Mouse (Mus musculus) hindbrain, embryonic 12.5 days (tissue): ENCODE results near the gene Vmn1r209. TPM values are rescaled to one million over a fixed set of nuclear protein-coding genes. Genes with fewer than 3 reads are reported as not detected.
"Not testable (repeated sequence)": the region's sequence is repeated elsewhere in the genome, so short reads cannot be mapped to it uniquely, and the experiment has no call there.

Source experiments
- ATAC-seq: fragments of 200-750 bp; cut with Nextera tagmentation; 2 replicates; pipeline ENCODE4 v1.8.0; 2017; ENCODE audit warnings: moderate TSS enrichment; ENCODE audit not compliant: low FRiP score
- H3K27ac ChIP-seq: fragments of 300-500 bp; sonication (generic); 2 replicates; pipeline ENCODE4 v1.5.1; 2016; ENCODE audit warnings: mild to moderate bottlenecking
- H3K27me3 ChIP-seq: fragments of 300-500 bp; sonication (generic); 2 replicates; pipeline ENCODE4 v1.6.1; 2016; ENCODE audit warnings: mild to moderate bottlenecking
- H3K36me3 ChIP-seq: fragments of 300-500 bp; sonication (generic); 2 replicates; pipeline ENCODE4 v1.6.1; 2016; ENCODE audit warnings: mild to moderate bottlenecking
- H3K4me1 ChIP-seq: fragments of 300-500 bp; sonication (generic); 2 replicates; pipeline ENCODE4 v1.6.1; 2016
- H3K4me2 ChIP-seq: fragments of 300-500 bp; sonication (generic); replicated peaks from 2 replicates; pipeline ENCODE4 v1.6.1; 2016; ENCODE audit warnings: mild to moderate bottlenecking
- H3K4me3 ChIP-seq: fragments of 300-500 bp; sonication (generic); 2 replicates; pipeline ENCODE4 v1.5.1; 2016; ENCODE audit warnings: mild to moderate bottlenecking
- H3K9ac ChIP-seq: fragments of 300-500 bp; sonication (generic); 2 replicates; pipeline ENCODE4 v1.6.1; 2016; ENCODE audit warnings: mild to moderate bottlenecking, moderate library complexity
- H3K9me3 ChIP-seq: fragments of 300-500 bp; sonication (generic); replicated peaks from 2 replicates; pipeline ENCODE4 v1.6.1; 2016; ENCODE audit warnings: mild to moderate bottlenecking
- WGBS: fragments of 180-500 bp; shearing (Covaris S2); methylation state at CpG from one replicate; pipeline ENCODE4 v1.1.7; 2016; 5-methylcytosine and 5-hydroxymethylcytosine counted together
- polyA plus RNA-seq: library from polyadenylated mRNA; unstranded; fragments of >200 nt; fragmentation: Nextera tagmentation; extraction: Ambion mirVana; gene quantifications from 2 replicates; pipeline ENCODE4 v1.2.1, GENCODE M21; 2016

Gene Vmn1r209
- polyA plus RNA-seq: not detected in 2 replicates

DNA sequence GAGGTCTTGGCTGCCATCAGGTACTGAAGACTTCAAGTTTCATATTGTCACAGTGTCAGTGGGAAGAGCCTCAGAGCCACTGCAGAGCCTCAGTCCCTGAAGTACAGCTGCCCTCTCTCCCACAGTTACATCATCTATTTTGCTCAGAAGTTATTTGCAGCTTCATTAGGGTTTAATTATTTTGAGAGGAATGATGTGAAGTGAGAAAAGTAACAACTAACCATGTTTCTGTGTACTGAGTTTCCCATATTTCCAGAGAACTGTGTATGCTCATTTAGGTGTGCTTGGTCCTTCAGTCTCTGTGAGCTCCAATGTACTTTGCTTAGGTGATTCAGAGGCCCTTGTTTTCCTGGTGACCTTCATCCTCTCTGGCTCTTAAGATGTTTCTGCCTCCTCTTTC is at the start of gene Vmn1r209:
Gene Vmn1r209 (minus strand): TSS at position 101 of the 400 bp plus-strand sequence.
- not testable (repeated sequence) for H3K36me3 ChIP-seq, H3K27ac ChIP-seq, H3K9ac ChIP-seq, H3K4me2 ChIP-seq, H3K4me3 ChIP-seq, H3K9me3 ChIP-seq, ATAC-seq, H3K4me1 ChIP-seq, H3K27me3 ChIP-seq

DNA sequence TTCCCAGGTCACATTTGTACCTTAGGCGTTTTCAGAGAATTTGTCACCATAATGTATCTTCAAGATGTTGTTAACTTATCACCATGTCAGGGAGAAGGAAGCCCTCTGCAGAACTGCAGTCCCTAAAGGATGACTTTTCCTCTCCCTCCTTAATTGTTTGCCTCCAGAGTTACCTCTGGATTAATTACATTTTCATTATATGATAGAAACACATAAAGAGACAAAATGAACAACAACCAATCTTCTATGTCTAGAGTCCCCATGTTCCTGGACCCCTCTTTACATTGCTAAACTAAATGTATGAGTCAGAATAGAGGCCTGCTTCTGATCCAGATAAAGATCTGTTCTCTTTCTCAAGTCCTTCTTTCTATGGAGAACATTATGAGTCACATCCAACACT is 48.0 kb upstream of the Vmn1r209 start, which contains the start of gene Vmn1r211:
Gene Vmn1r211 (minus strand): TSS at position 101 of the 400 bp plus-strand sequence.
- no peak within 1 kb of the TSS for H3K27ac ChIP-seq
- no peak for ATAC-seq
- no peak within 1 kb of the TSS for H3K9ac ChIP-seq
- no peaks in the 10 kb centered on the region for H3K9me3 ChIP-seq
- no peak within 1 kb of the TSS for H3K4me3 ChIP-seq
- H3K36me3 ChIP-seq: no peaks in the 10 kb centered on the region
- 74% methylated on average over 1 of the region's 1 CpGs for WGBS
- H3K27me3 ChIP-seq: no peaks in the 10 kb centered on the region
- H3K4me2 ChIP-seq: no peak within 1 kb of the TSS
- H3K4me1 ChIP-seq: no peaks in the 10 kb centered on the region

DNA sequence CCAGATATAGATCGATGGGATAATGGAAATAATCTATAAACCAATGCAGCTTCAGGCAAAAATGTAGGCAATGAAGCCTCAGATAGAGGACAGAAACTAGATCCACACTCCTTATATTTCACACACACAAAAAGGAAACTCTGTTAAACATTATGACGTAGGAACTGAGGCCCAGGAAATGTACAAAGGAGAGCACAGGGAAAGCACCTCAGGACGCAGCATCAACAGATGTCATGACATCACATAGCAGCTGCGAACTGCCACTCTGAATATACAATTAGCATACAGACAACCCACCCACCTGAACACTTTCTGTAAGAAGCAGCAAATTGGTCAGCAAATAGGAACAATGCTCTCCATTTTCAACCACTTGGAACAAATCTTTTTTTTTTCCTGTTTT is 45.3 kb upstream of the Vmn1r209 start:
- H3K4me3 ChIP-seq: no peak overlapping the region
- no peak overlapping the region for H3K27ac ChIP-seq
- ATAC-seq: no peak
- H3K9ac ChIP-seq: no peak overlapping the region
- H3K36me3 ChIP-seq: no peaks in the 10 kb centered on the region
- no peak overlapping the region for H3K4me2 ChIP-seq
- no peaks in the 10 kb centered on the region for H3K9me3 ChIP-seq
- 68% methylated on average over 4 of the region's 4 CpGs for WGBS
- no peaks in the 10 kb centered on the region for H3K4me1 ChIP-seq
- H3K27me3 ChIP-seq: no peaks in the 10 kb centered on the region

DNA sequence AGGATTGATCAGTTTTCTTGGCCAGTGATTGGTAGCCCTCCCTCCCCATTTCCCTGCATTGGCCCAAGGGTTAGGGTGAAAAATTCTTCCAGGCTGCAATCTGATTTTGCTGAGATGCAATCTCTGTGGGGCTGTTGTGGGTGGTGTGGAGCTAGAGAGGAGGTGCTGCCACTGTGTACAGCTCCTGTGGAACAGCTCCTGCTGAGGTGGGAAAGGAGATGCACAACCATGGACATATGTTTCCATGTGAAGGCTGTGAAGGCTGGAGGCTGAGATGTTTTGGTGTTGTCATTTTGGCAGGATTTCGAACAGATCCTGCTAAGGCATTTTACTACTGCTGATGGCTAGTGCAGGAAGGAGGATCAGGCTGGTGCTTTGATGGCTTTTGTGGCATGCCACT is 37.3 kb upstream of the Vmn1r209 start:
- Histone ChIP-seq H3K9ac (no peak overlapping the region), H3K4me1 (no peaks in the 10 kb centered on the region), H3K27ac (no peak overlapping the region), H3K9me3 (no peaks in the 10 kb centered on the region), H3K27me3 (no peaks in the 10 kb centered on the region), H3K4me2 (no peak overlapping the region), H3K4me3 (no peak overlapping the region), H3K36me3 (no peaks in the 10 kb centered on the region)
- 87% methylated on average over 1 of the region's 1 CpGs for WGBS
- no peak for ATAC-seq

DNA sequence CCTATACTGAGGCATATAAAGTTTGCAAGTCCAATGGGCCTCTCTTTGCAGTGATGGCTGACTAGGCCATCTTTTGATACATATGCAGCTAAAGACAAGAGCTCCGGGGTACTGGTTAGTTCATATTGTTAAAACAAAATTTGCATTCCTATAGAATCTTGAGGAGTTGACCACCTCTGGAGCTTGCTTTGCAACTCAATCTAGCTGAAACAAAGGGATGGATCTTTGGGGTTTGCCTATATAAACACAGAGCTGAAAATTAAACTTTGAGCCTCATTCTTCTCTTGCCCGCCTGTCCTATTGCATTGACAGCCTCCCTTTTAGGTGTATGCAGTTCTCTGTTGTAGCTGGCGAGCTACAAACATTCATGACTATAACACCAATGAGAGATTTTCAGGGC is 34.8 kb upstream of the Vmn1r209 start:
- H3K9ac ChIP-seq, ATAC-seq, H3K27ac ChIP-seq, H3K4me1 ChIP-seq, H3K9me3 ChIP-seq, H3K27me3 ChIP-seq, H3K4me2 ChIP-seq, H3K4me3 ChIP-seq, H3K36me3 ChIP-seq: not testable (repeated sequence)
- WGBS: 50% methylated on average over 3 of the region's 3 CpGs

DNA sequence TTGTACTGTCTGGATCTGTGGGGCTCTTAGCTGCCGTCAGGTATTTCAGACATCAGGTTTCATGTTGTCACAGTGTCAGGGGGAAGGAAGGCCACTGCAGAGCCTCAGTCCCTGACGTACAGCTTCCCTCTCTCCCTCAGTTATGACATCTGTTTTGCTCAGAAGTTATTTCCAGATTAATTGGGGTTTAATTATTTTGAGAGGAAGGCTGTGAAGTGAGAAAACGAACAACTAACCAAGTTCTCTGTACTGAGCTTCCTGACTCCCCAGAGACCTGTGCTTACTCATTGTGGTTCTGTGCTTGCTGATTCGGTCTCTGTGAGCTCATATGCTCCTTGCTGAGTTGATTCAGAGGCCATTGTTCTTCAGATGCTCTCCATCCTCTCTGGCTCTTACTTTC is 21.8 kb upstream of the Vmn1r209 start, which contains the start of gene Vmn1r210:
Gene Vmn1r210 (minus strand): TSS at position 101 of the 400 bp plus-strand sequence.
- Histone ChIP-seq H3K4me2 (no peak within 1 kb of the TSS), H3K4me1 (no peaks in the 10 kb centered on the region), H3K9ac (no peak within 1 kb of the TSS), H3K4me3 (no peak within 1 kb of the TSS), H3K27ac (no peak within 1 kb of the TSS), H3K36me3 (no peaks in the 10 kb centered on the region), H3K9me3 (no peaks in the 10 kb centered on the region), H3K27me3 (no peaks in the 10 kb centered on the region)
- ATAC-seq: no peak
- 60% methylated on average over 4 of the region's 4 CpGs for WGBS

DNA sequence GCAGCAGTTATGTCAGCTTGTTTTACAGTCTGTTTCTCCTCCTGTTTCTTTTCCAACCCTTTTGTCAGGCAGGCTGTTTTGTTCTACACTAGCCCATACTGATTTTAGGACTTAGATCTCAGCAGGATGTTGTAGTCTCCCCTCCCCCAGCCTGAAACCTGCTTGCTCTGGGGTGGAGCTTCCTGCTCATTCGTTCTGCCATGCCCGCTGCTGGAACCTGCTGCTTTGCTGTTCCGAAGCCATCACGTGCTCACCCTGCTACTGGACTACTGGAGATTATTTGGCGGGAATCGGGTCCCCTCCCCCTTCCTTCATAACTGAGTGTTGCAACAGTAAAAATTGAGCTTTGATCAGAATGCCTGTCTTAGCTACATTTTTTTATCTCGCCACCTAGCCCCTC is 19.9 kb upstream of the Vmn1r209 start:
- H3K27me3 ChIP-seq, ATAC-seq, H3K36me3 ChIP-seq, H3K4me2 ChIP-seq, H3K27ac ChIP-seq, H3K9me3 ChIP-seq, H3K4me3 ChIP-seq, H3K9ac ChIP-seq, H3K4me1 ChIP-seq: not testable (repeated sequence)
- 40% methylated on average over 7 of the region's 7 CpGs for WGBS

DNA sequence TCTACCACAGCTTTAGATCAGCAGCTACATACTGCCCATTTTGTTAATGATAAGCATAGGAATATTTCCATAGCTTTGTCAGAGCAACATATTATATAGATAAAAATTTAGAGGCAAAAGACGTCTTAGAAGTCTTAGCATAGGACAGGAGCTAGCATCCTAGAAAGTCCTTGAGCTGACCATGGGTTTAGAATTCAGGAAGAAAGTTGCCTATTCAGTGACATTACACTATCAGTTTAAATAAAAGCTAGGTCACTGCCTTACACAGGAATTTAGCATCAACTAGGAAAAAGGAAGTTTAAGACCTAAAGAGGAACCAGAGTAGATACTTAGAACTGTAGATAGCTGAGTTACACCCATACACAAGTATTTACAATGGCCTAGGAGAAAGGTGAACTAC is 12.1 kb upstream of the Vmn1r209 start:
- H3K9me3 ChIP-seq, ATAC-seq, H3K4me1 ChIP-seq, H3K36me3 ChIP-seq, H3K27ac ChIP-seq, H3K9ac ChIP-seq, H3K4me3 ChIP-seq, H3K4me2 ChIP-seq, H3K27me3 ChIP-seq: not testable (repeated sequence)
- 89% methylated on average over 1 of the region's 1 CpGs for WGBS

DNA sequence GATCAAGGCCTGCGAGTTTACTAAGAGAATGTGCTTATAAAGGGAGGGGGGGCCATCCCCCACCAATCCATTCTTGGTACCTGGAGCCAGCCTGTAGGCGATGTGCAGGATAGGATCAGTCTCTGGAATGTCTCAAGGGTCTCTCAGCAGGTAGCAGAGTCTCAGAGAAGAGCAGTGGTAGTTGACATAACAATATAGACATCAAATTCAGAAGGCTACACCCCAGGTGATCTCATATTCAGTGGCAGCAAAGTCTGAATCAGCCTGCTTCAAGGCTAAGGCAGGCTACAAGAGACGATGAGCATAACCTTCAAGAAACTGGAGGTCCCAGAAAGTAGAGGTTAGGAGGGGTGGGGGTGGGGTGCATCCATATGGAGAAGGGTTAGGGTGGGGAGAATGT is 21.4 kb downstream of the Vmn1r209 start:
- H3K27me3 ChIP-seq: not testable (repeated sequence)

DNA sequence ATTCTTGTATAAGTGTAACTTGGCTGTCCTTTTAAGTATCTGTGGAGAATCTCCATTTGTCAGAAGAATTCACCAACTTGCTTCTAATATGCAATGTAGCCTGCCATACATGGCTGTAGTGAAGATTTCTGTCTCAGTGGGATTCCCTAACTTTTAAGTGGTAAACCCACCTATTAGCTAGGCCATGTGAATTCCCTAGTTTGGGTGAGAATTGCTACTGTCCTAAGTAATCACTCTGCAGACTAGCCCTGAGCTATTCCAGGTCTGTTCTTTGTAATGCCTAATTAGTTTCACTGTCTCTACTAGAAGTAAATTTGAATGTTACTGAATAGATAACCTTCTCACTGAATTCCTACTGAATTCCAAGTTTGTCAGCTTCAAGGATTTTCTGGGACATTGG is 25.3 kb downstream of the Vmn1r209 start:
- not testable (repeated sequence) for H3K9ac ChIP-seq, H3K4me3 ChIP-seq, H3K9me3 ChIP-seq, H3K27me3 ChIP-seq, H3K4me1 ChIP-seq, H3K27ac ChIP-seq, H3K36me3 ChIP-seq, ATAC-seq, H3K4me2 ChIP-seq

More for the DNA sequence above, 21.4 kb downstream of the Vmn1r209 start:
- H3K27ac ChIP-seq, H3K4me2 ChIP-seq, H3K36me3 ChIP-seq, H3K9ac ChIP-seq, ATAC-seq, H3K4me3 ChIP-seq, H3K9me3 ChIP-seq, H3K4me1 ChIP-seq: not testable (repeated sequence)
- 81% methylated on average over 3 of the region's 3 CpGs for WGBS

DNA sequence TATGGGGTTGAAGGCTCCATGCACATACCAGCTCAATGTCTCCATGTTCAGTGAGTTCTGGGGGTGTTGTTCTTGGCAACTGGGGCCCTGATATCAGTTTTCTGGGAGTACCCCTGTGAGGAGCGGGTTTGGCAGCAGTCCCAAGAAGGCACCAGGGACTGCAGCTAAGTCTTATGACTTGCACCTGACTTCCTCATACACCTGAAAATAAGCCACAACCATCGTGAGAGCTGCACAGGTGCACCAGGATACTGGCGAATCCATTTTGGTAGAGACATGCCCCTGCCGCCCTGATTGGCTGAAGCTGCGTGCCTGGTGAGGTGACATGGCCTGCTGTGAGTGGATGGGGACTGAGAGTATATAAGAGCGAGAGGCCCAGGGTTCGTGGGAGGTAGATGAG is 32.2 kb downstream of the Vmn1r209 start, which contains the start of gene Vmn1r208:
Gene Vmn1r208 (minus strand): TSS at position 101 of the 400 bp plus-strand sequence.
- H3K27ac ChIP-seq, H3K9ac ChIP-seq, H3K9me3 ChIP-seq, ATAC-seq, H3K36me3 ChIP-seq, H3K4me1 ChIP-seq, H3K4me3 ChIP-seq, H3K27me3 ChIP-seq, H3K4me2 ChIP-seq: not testable (repeated sequence)
- no CpG with 5 or more reads among the region's 7 CpGs for WGBS

DNA sequence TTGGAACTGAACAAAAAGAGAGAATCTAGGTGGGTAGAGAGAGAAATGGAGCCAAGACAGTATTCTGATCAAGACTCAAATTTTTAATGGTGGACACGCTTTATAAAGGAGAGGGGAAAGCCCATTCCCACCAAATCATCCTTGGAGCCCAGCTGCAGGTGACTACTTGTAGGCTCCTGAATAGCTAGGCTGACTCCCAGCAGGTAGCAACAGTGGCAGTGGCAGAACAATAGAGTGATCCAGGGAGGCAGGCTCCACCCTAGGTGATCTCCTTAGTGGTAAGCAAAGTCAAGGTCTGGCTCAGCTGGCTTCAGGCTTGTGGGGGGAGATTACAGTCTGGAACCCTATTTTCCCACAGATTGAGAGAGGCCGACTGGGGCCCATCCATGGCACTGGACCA is 37.9 kb downstream of the Vmn1r209 start:
- not testable (repeated sequence) for H3K27me3 ChIP-seq, H3K4me1 ChIP-seq, H3K36me3 ChIP-seq, H3K9ac ChIP-seq, ATAC-seq, H3K9me3 ChIP-seq, H3K4me2 ChIP-seq, H3K4me3 ChIP-seq, H3K27ac ChIP-seq
- WGBS: 82% methylated on average over 1 of the region's 2 CpGs
